Mouse (Mus musculus): ENCODE results near the gene Tns1.

- TF ChIP-seq MAFK (IDR thresholded peaks at IDR 0.05; ENCODE audit: insufficient replicate concordance, low read length) (no peak), HCFC1 (IDR thresholded peaks at IDR 0.05; ENCODE audit: low read depth, low read length) (no peak), POLR2AphosphoS2 (IDR thresholded peaks at IDR 0.05; ENCODE audit: low read depth, low read length) (no peak), POLR2A (IDR thresholded peaks at IDR 0.05; ENCODE audit: low read depth, low read length) (no peak), ELF1 (IDR thresholded peaks at IDR 0.05; ENCODE audit: low read depth, low read length) (no peak), RAD21 (IDR thresholded peaks at IDR 0.05; ENCODE audit: low read depth, low read length) (no peak), CHD2 (IDR thresholded peaks at IDR 0.05; ENCODE audit: low read length) (no peak), EP300 (IDR thresholded peaks at IDR 0.05; ENCODE audit: low read length) (no peak), CTCF (conservative IDR thresholded peaks at IDR 0.05 in 1 of 2, IDR thresholded peaks at IDR 0.05 in 1 of 2; ENCODE audit: low read depth in 2 of 2, low read length in 2 of 2) (no peak), MXI1 (IDR thresholded peaks at IDR 0.05; ENCODE audit: low read depth, low read length) (no peak)
Measured at GRCm38 (mm10) chr1:73941697-73942096, 182.6 kb downstream of the Tns1 start.

Data from CH12.LX (cell line).